Mouse (Mus musculus) MEL (cell line): ENCODE results near the gene Smagp.

ENCODE experiments used
- CTCF ChIP-seq, 3 experiments: IDR thresholded peaks in 2 of 3; conservative IDR thresholded peaks in 1 of 3; 2 replicates each; pipeline ENCODE4 v1.5.1; 2011 to 2012; ENCODE audit warnings: low read length in 3 of 3, low read depth in 2 of 3, mild to moderate bottlenecking in 2 of 3, improper control_type of control experiment in 1 of 3, inconsistent platforms in 1 of 3, mixed read lengths in 1 of 3, moderate library complexity in 1 of 3; ENCODE audit not compliant: control insufficient read depth in 1 of 3, insufficient read depth in 1 of 3, poor library complexity in 1 of 3, severe bottlenecking in 1 of 3
- GATA1 ChIP-seq: IDR thresholded peaks from 2 replicates; pipeline ENCODE4 v1.6.1; 2011; ENCODE audit warnings: low read depth, low read length, improper control_type of control experiment
- MAX ChIP-seq: IDR thresholded peaks from 2 replicates; pipeline ENCODE4 v1.6.1; 2011; ENCODE audit warnings: low read length, improper control_type of control experiment
- NRF1 ChIP-seq: IDR thresholded peaks from 2 replicates; pipeline ENCODE4 v1.6.1; 2014; ENCODE audit warnings: low read depth, mild to moderate bottlenecking, inconsistent platforms, low read length, improper control_type of control experiment, moderate library complexity; ENCODE audit not compliant: poor library complexity, insufficient read depth, severe bottlenecking
- POLR2A ChIP-seq, 2 experiments: IDR thresholded peaks; 2 replicates each; pipeline ENCODE4 v1.6.1; 2011 to 2012; ENCODE audit warnings: low read length in 2 of 2, mild to moderate bottlenecking in 2 of 2, control low read depth in 1 of 2, improper control_type of control experiment in 1 of 2, low read depth in 1 of 2, moderate library complexity in 1 of 2; ENCODE audit not compliant: control insufficient read depth in 1 of 2, insufficient read depth in 1 of 2, poor library complexity in 1 of 2
- UBTF ChIP-seq: IDR thresholded peaks from 2 replicates; pipeline ENCODE4 v1.6.1; 2012; ENCODE audit warnings: low read depth, mild to moderate bottlenecking, inconsistent platforms, low read length, improper control_type of control experiment, moderate library complexity, borderline replicate concordance; ENCODE audit not compliant: insufficient read depth

GRCm38 (mm10) chr15:100600696-100601272, 36.0 kb downstream of the Smagp start:
- TF ChIP-seq MAX (no peak), POLR2A (IDR thresholded peaks at IDR 0.05; ENCODE audit: control insufficient read depth in 1 of 2, insufficient read depth in 1 of 2, low read depth in 1 of 2, low read length in 2 of 2, poor library complexity in 1 of 2) (no peak), GATA1 (no peak), UBTF (no peak), CTCF (IDR thresholded peaks at IDR 0.05 in 2 of 3, conservative IDR thresholded peaks at IDR 0.05 in 1 of 3; ENCODE audit: control insufficient read depth in 1 of 3, insufficient read depth in 1 of 3, low read depth in 2 of 3, low read length in 3 of 3, poor library complexity in 1 of 3, severe bottlenecking in 1 of 3) (no peak), NRF1 (no peak)
